Mouse (Mus musculus): ENCODE data around the gene Tcl1b2.
A peak's percentile ranks its signal among the peaks of the same experiment; 100 is the strongest.
"Not testable (repeated sequence)": the region's sequence is repeated elsewhere in the genome, so short reads cannot be mapped to it uniquely, and the experiment has no call there.

Gene Tcl1b2

GRCm38 (mm10) chr12:105145714-105146113 lies at the start of gene Tcl1b2:
Tcl1b2 (plus strand) TSS chr12:105146014.
- DNase-seq (ENCODE audit: low spot score in 2 of 2), result no peak

- DNase-seq (ENCODE audit: low spot score in 2 of 2), result no peak
These were observed 46.3 kb upstream of the Tcl1b2 start for GRCm38 (mm10) chr12:105099466-105100044.

GRCm38 (mm10) chr12:105102901-105103300 lies 42.9 kb upstream of the Tcl1b2 start:
- DNase-seq (ENCODE audit: low spot score in 2 of 2), result no peak

- peak; percentile 71 to 91 for DNase-seq (ENCODE audit: low spot score in 2 of 2)
These were observed 41.8 kb upstream of the Tcl1b2 start for GRCm38 (mm10) chr12:105104036-105104435.

- no peak for DNase-seq (ENCODE audit: low spot score in 2 of 2)
These were observed 40.5 kb upstream of the Tcl1b2 start for GRCm38 (mm10) chr12:105105326-105105725.

- DNase-seq (ENCODE audit: low spot score in 2 of 2), result no peak
These were observed 37.0 kb upstream of the Tcl1b2 start for GRCm38 (mm10) chr12:105108856-105109255.

- DNase-seq (ENCODE audit: low spot score in 2 of 2), result no peak
These were observed 36.4 kb upstream of the Tcl1b2 start for GRCm38 (mm10) chr12:105109406-105109805.

- DNase-seq (ENCODE audit: low spot score in 2 of 2), result no peak
These were observed 36.0 kb upstream of the Tcl1b2 start for GRCm38 (mm10) chr12:105109812-105110211.

GRCm38 (mm10) chr12:105112321-105112988 lies 33.4 kb upstream of the Tcl1b2 start:
- DNase-seq (ENCODE audit: low spot score in 2 of 2), result no peak

GRCm38 (mm10) chr12:105116648-105117047 lies 29.2 kb upstream of the Tcl1b2 start:
- DNase-seq (ENCODE audit: low spot score in 2 of 2), result no peak

- DNase-seq (ENCODE audit: low spot score in 2 of 2), result no peak
These were observed 20.5 kb upstream of the Tcl1b2 start for GRCm38 (mm10) chr12:105125362-105125761.

GRCm38 (mm10) chr12:105126516-105126915 lies 19.3 kb upstream of the Tcl1b2 start:
- no peak for DNase-seq (ENCODE audit: low spot score in 2 of 2)

- no peak for DNase-seq (ENCODE audit: low spot score in 2 of 2)
These were observed 18.2 kb upstream of the Tcl1b2 start for GRCm38 (mm10) chr12:105127607-105128006.

- DNase-seq (ENCODE audit: low spot score in 2 of 2), result not testable (repeated sequence)
These were observed 16.2 kb upstream of the Tcl1b2 start for GRCm38 (mm10) chr12:105129494-105130205.

- not testable (repeated sequence) for DNase-seq (ENCODE audit: low spot score in 2 of 2)
These were observed 11.6 kb upstream of the Tcl1b2 start for GRCm38 (mm10) chr12:105134167-105134566.

GRCm38 (mm10) chr12:105134826-105135225 lies 11.0 kb upstream of the Tcl1b2 start:
- not testable (repeated sequence) for DNase-seq (ENCODE audit: low spot score in 2 of 2)

- not testable (repeated sequence) for DNase-seq (ENCODE audit: low spot score in 2 of 2)
These were observed 8.1 kb upstream of the Tcl1b2 start for GRCm38 (mm10) chr12:105137729-105138128.

GRCm38 (mm10) chr12:105143096-105143495 lies 2.7 kb upstream of the Tcl1b2 start:
- no peak for DNase-seq (ENCODE audit: low spot score in 2 of 2)

GRCm38 (mm10) chr12:105144928-105145327 lies 886 bp upstream of the Tcl1b2 start:
- DNase-seq (ENCODE audit: low spot score in 2 of 2), result not testable (repeated sequence)

- DNase-seq (ENCODE audit: low spot score in 2 of 2), result not testable (repeated sequence)
These were observed 9.5 kb downstream of the Tcl1b2 start for GRCm38 (mm10) chr12:105155286-105155685.

- DNase-seq (ENCODE audit: low spot score in 2 of 2), result no peak
These were observed 13.0 kb downstream of the Tcl1b2 start for GRCm38 (mm10) chr12:105158842-105159241.

GRCm38 (mm10) chr12:105159390-105159789 lies 13.6 kb downstream of the Tcl1b2 start, which contains the start of gene Tcl1b1:
Tcl1b1 (plus strand) TSS chr12:105159690.
- no peak for DNase-seq (ENCODE audit: low spot score in 2 of 2)

- DNase-seq (ENCODE audit: low spot score in 2 of 2), result no peak
These were observed 20.9 kb downstream of the Tcl1b2 start for GRCm38 (mm10) chr12:105166734-105167133.
